Mouse (Mus musculus) large intestine, adult 2 months (tissue): ENCODE results near the gene Dcakd. TPM values are rescaled to one million over a fixed set of nuclear protein-coding genes. Genes with fewer than 3 reads are reported as not detected.

Experiments used
- DNase-seq: peaks from one replicate; pipeline ENCODE4 v3.0.0-alpha.2; 2012; ENCODE audit warnings: low read depth, low spot score
- WGBS: fragments of 180-500 bp; shearing (Covaris S2); methylation state at CpG from one replicate; pipeline ENCODE4 v1.1.7; 2018; 5-methylcytosine and 5-hydroxymethylcytosine counted together
- polyA plus RNA-seq: library from polyadenylated mRNA; depleted of rRNA; stranded (reverse); fragments of >200 nt; gene quantifications from 2 replicates; pipeline ENCODE4 v1.2.3, GENCODE M21; 2012; rRNA removed

Dcakd gene
- polyA plus RNA-seq, 1 experiment, result 36.9 TPM

DNA sequence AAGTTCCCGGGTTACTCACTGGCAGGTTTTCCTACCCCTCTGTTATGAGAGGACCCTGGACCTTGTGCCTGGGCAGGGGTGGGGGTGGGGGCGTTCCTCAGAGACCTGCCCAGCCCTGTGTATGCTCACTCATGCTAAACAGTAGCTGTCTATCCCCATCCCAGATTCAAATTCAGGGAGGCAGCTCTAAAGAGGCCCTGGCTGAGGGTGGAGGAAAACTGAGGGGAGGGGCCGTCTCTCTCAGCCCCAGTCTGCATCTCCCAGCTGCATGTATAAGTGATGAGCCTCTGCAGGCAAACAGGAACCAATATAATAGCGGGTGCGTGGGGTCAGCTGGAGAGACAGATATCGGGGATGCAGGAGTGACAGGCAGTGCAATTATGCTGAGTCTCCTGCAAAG, 75.2 kb downstream of the Dcakd start:
- no peak for DNase-seq
- 28% methylated on average over 6 of the region's 6 CpGs for WGBS

DNA sequence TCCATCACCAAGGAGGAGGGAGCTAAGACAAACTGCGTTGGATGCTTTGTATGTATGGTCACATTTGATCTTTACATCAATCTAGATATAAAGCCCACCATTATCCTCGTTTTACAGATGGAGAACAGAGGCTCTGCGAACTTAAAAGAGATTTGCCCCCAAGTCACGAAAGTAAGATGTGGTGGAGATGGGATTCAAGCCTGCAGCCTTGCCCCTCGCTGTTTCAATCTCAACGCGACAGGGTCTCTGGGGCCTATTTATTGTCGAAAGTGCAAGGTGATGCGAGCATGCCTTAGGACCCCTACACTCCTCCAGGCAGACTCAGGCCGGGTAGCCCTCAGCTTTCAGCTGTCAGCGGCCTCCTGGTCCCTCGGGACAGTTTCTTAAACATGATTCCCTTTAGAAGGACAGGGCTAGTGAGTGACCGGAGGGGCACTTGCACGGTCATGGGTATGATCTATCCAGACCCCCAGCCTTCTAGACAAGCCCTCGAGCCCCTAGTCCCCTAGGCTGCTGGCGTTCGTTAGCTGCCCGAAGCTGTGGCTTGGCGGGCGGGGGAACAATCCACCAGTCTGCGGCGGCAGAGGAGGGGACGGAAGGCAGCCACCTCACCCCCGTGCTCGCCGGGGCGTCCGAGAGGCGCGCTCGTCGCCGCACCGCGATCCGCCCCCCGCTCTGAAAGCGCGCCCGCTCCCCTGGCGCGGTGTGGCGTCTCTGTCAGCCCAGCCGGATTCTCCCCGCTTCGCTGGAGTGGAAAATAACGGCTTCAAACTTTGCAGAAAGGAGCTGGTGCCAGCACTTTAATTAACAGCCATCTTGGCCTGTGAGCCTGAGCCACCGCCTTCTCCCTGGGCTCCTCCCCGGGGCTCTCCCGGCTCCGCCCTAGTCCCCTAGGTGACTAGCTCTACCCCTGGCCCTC, 79.8 kb downstream of the Dcakd start:
- 5% methylated on average over 51 of the region's 51 CpGs for WGBS
- DNase-seq, result no peak

- 8% methylated on average over 8 of the region's 8 CpGs for WGBS
- no peak for DNase-seq
These were observed 81.2 kb downstream of the Dcakd start for GRCm38 (mm10) chr11:102946992-102947343.

- 2% methylated on average over 86 of the region's 87 CpGs for WGBS
- peak; percentile 35 for DNase-seq
These were observed 81.7 kb downstream of the Dcakd start, which contains the start of gene C1ql1 for GRCm38 (mm10) chr11:102946265-102946991. C1ql1 (minus strand) TSS chr11:102946688.

GRCm38 (mm10) chr11:102945306-102946264, 82.5 kb downstream of the Dcakd start:
- WGBS, result 5% methylated on average over 53 of the region's 54 CpGs
- no peak for DNase-seq

Other genes starting within 250 kb of the Dcakd start
- gene Gjc1, start 208.6 kb downstream of the Dcakd start, polyA plus RNA-seq, result 3.7 and 3.8 TPM in 2 replicates
- gene Higd1b, start 192.5 kb downstream of the Dcakd start, polyA plus RNA-seq, result 0.40 and 0.56 TPM in 2 replicates
- 73.3 and 73.9 TPM in 2 replicates for gene Eftud2, start 147.3 kb downstream of the Dcakd start, polyA plus RNA-seq
- 0.07 TPM in 1 of 2 replicates, not detected in the other for gene Ccdc103, start 147.1 kb downstream of the Dcakd start, polyA plus RNA-seq
- not detected in 2 replicates for gene Fam187a, start 143.2 kb downstream of the Dcakd start, polyA plus RNA-seq
- gene Gfap, start 127.4 kb downstream of the Dcakd start, polyA plus RNA-seq, result 0.91 and 1.0 TPM in 2 replicates
- 9.2 and 10.8 TPM in 2 replicates for gene Kif18b, start 103.2 kb downstream of the Dcakd start, polyA plus RNA-seq
- gene C1ql1, start 81.6 kb downstream of the Dcakd start, polyA plus RNA-seq, result 0.47 and 0.52 TPM in 2 replicates
- 50.0 and 70.7 TPM in 2 replicates for gene Nmt1, start 143 bp downstream of the Dcakd start, polyA plus RNA-seq
- gene Plcd3, start 73.3 kb upstream of the Dcakd start, polyA plus RNA-seq, result 2.8 and 3.6 TPM in 2 replicates
- gene Acbd4, start 73.3 kb upstream of the Dcakd start, polyA plus RNA-seq, result 71.3 and 168 TPM in 2 replicates
- 11.5 and 14.1 TPM in 2 replicates for gene Hexim1, start 87.9 kb upstream of the Dcakd start, polyA plus RNA-seq
- gene Hexim2, start 104.1 kb upstream of the Dcakd start, polyA plus RNA-seq, result 2.4 and 3.3 TPM in 2 replicates
- gene Fmnl1, start 142.8 kb upstream of the Dcakd start, polyA plus RNA-seq, result 8.4 and 12.1 TPM in 2 replicates
- gene 1700023F06Rik, start 180.2 kb upstream of the Dcakd start, polyA plus RNA-seq, result 0.36 and 0.43 TPM in 2 replicates
- not detected in 2 replicates for gene Spata32, start 190.1 kb upstream of the Dcakd start, polyA plus RNA-seq
- 9.8 and 11.3 TPM in 2 replicates for gene Map3k14, start 239.1 kb upstream of the Dcakd start, polyA plus RNA-seq